Mouse (Mus musculus): Measurements from ENCODE around the gene Fhl5. TPM values are rescaled to one million over a fixed set of nuclear protein-coding genes. Genes with fewer than 3 reads are reported as not detected.
"Not testable (repeated sequence)": the region's sequence is repeated elsewhere in the genome, so short reads cannot be mapped to it uniquely, and the experiment has no call there.

The Fhl5 gene
- polyA plus RNA-seq, 1 experiment from 2014 or later = 0.25 TPM

DNA sequence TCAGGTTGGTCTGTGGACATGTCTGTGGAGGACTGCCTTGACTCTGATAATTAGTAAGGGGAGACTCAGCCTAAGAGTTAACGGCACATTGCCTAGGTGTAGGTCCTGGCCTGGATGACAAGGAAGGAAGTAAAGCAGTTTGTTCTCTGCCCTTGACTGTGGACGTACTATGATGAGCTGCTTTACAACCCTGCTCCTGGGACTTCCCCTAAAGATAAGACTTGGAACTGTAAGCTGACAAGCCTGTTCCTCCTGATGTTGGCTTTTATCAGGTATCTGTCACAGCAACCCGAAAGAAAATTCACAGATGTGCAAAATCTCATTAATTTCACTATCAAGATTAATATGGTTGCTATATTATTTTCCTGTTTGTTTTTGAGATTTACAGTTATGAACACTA, 24.5 kb upstream of the Fhl5 start:
- TF ChIP-seq EP300 (IDR thresholded peaks at IDR 0.05) = no peak
- TF ChIP-seq CTCF (IDR thresholded peaks at IDR 0.05) = no peak
- no peak for DNase-seq (ENCODE audit: low spot score)
- 89% methylated on average over 3 of the region's 3 CpGs for WGBS
- Histone ChIP-seq H3K4me1 (ENCODE audit: insufficient read depth, low read depth, low read length) (no peaks in the 10 kb centered on the region), H3K4me3 (ENCODE audit: low read depth, low read length) (no peak overlapping the region), H3K36me3 (ENCODE audit: insufficient read depth, low read length) (peaks cover 47% of the 10 kb centered on the region), H3K9ac (replicated peaks; ENCODE audit: low read depth) (no peak overlapping the region), H3K27ac (ENCODE audit: low read length) (no peak overlapping the region), H3K27me3 (replicated peaks; ENCODE audit: insufficient read depth, low read length) (no peaks in the 10 kb centered on the region), H3K9me3 (ENCODE audit: low read length) (no peaks in the 10 kb centered on the region), H3K4me2 (replicated peaks; ENCODE audit: low read depth, low read length) (no peak overlapping the region)
- ATAC-seq = no peak

DNA sequence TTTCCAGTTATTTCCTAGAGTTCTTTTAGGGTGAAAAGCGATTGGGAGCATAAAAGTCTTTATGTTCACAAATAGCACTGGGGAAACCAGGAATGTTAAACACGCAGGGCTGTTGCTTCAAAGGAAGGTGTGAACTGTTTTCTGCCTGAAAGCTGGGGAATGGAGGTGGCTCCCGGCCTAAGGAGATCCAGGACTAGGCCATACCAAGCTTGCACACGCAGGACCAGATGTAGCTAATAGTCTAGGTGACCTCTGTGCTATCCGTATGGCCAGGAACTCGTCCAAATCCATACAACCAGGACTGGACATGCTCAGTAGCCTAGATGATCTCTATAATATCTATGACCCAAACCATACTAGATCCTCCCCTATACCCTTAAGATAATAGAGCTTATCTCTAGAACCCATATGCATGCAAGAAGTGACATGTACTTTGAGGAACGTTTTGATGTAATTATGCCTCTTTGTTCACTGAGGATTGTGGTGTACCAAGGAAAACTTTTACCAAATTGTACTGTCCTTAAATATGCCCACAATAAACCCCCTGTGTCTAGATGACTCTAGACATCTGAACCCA, 15.2 kb upstream of the Fhl5 start:
- Histone ChIP-seq H3K4me3 (ENCODE audit: low read depth, low read length) (no peak overlapping the region), H3K27me3 (replicated peaks; ENCODE audit: insufficient read depth, low read length) (no peaks in the 10 kb centered on the region), H3K27ac (ENCODE audit: low read length) (no peak overlapping the region), H3K9me3 (ENCODE audit: low read length) (no peaks in the 10 kb centered on the region), H3K4me2 (replicated peaks; ENCODE audit: low read depth, low read length) (no peak overlapping the region), H3K36me3 (ENCODE audit: insufficient read depth, low read length) (peaks cover 26% of the 10 kb centered on the region), H3K9ac (replicated peaks; ENCODE audit: low read depth) (no peak overlapping the region), H3K4me1 (ENCODE audit: insufficient read depth, low read depth, low read length) (no peaks in the 10 kb centered on the region)
- ATAC-seq = no peak
- DNase-seq (ENCODE audit: low spot score) = no peak
- 95% methylated on average over 7 of the region's 7 CpGs for WGBS
- TF ChIP-seq EP300 (IDR thresholded peaks at IDR 0.05) (no peak), CTCF (IDR thresholded peaks at IDR 0.05) (no peak)

DNA sequence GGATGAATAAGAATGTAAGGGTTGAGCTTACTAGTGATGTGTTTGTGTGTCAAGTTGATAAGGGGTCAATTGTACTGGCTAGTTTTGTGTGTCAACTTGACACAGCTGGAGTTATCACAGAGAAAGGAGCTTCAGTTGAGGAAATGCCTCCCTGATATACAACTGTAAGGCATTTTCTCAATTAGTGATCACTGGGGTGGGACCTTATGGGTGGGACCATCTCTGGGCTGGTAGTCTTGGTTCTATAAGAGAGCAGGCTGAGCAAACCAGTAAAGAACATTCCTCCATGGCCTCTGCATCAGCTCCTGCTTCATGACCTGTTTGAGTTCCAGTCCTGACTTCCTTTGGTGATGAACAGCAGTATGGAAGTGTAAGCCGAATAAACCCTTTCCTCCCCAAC, 7.0 kb downstream of the Fhl5 start:
- not testable (repeated sequence) for ATAC-seq; H3K36me3 ChIP-seq (ENCODE audit: insufficient read depth, low read length); H3K27me3 ChIP-seq (replicated peaks; ENCODE audit: insufficient read depth, low read length); H3K9ac ChIP-seq (replicated peaks; ENCODE audit: low read depth); H3K4me1 ChIP-seq (ENCODE audit: insufficient read depth, low read depth, low read length); H3K27ac ChIP-seq (ENCODE audit: low read length); DNase-seq (ENCODE audit: low spot score); H3K9me3 ChIP-seq (ENCODE audit: low read length); H3K4me3 ChIP-seq (ENCODE audit: low read depth, low read length); H3K4me2 ChIP-seq (replicated peaks; ENCODE audit: low read depth, low read length)
- WGBS = no CpG with 5 or more reads among the region's 1 CpGs

DNA sequence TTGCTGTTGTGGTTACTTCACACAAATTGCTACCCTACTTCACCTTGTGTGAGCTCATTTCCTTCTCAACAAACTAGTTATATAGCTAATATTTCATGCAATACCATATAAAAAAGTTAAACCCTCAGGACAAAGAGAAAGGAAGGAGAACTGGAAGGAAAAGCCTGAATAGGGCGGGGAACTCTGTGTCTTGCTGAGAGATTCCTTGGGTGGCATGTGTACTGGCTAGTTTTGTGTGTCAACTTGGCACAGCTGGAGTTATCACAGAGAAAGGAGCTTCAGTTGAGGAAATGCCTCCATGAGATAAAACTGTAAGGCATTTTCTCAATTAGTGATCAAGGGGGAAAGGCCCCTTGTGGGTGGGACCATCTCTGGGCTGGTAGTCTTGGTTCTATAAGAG, 8.9 kb downstream of the Fhl5 start:
- WGBS = 85% methylated on average over 1 of the region's 1 CpGs
- not testable (repeated sequence) for H3K4me1 ChIP-seq (ENCODE audit: insufficient read depth, low read depth, low read length)

DNA sequence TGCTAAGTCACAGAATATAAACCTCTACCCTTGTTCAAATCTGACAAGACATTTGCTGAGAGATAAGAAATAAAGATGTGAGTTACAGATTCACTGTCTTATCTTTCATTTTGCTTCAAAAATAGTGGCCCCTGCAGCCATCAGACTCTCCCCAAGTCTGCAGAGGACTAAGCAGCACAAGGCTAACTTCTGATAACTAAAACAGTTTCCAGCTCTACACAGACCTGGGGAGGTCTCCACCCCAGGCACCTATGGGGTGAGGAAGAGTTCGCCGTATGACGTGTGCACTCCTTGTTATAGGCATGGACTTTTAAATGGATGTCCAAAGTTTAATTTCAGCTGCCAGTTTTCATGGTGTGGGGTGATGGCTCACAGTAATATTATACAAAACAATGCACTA, 10.1 kb downstream of the Fhl5 start:
- WGBS = 74% methylated on average over 3 of the region's 3 CpGs
- TF ChIP-seq EP300 (IDR thresholded peaks at IDR 0.05) = no peak
- no peak for TF ChIP-seq CTCF (IDR thresholded peaks at IDR 0.05)
- DNase-seq (ENCODE audit: low spot score) (no peak), ATAC-seq (no peak)
- no peak overlapping the region for H3K9ac ChIP-seq (replicated peaks; ENCODE audit: low read depth)
- no peak overlapping the region for H3K27ac ChIP-seq (ENCODE audit: low read length)
- no peak overlapping the region for H3K4me3 ChIP-seq (ENCODE audit: low read depth, low read length)
- H3K36me3 ChIP-seq (ENCODE audit: insufficient read depth, low read length) = no peaks in the 10 kb centered on the region
- H3K27me3 ChIP-seq (replicated peaks; ENCODE audit: insufficient read depth, low read length) = no peaks in the 10 kb centered on the region
- no peaks in the 10 kb centered on the region for H3K9me3 ChIP-seq (ENCODE audit: low read length)
- H3K4me2 ChIP-seq (replicated peaks; ENCODE audit: low read depth, low read length) = no peak overlapping the region
- H3K4me1 ChIP-seq (ENCODE audit: insufficient read depth, low read depth, low read length) = no peaks in the 10 kb centered on the region

More for the DNA sequence above, 8.9 kb downstream of the Fhl5 start:
- ATAC-seq; DNase-seq (ENCODE audit: low spot score); H3K27me3 ChIP-seq (replicated peaks; ENCODE audit: insufficient read depth, low read length); H3K4me3 ChIP-seq (ENCODE audit: low read depth, low read length); H3K9me3 ChIP-seq (ENCODE audit: low read length); H3K27ac ChIP-seq (ENCODE audit: low read length); H3K36me3 ChIP-seq (ENCODE audit: insufficient read depth, low read length); H3K4me2 ChIP-seq (replicated peaks; ENCODE audit: low read depth, low read length); H3K9ac ChIP-seq (replicated peaks; ENCODE audit: low read depth): not testable (repeated sequence)

DNA sequence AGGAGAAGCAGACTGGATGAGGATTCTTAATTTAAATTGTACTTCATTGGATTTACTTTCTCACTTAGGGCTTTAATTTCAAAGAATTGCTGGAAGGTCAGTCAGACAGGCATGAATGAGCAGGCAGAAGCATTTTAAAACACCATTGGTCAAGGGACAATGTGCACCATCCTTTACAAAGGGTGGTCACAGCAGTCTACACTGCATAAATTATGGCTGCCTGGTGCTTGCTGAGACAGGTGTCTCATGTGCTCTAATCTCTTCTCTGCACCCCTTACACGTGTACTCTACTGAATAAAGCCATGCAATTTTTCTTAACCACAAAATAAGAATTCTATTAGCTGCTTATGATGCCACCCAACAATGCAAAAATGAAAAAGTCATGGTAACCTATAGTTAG, 15.1 kb downstream of the Fhl5 start:
- ATAC-seq (no peak), DNase-seq (ENCODE audit: low spot score) (no peak)

DNA sequence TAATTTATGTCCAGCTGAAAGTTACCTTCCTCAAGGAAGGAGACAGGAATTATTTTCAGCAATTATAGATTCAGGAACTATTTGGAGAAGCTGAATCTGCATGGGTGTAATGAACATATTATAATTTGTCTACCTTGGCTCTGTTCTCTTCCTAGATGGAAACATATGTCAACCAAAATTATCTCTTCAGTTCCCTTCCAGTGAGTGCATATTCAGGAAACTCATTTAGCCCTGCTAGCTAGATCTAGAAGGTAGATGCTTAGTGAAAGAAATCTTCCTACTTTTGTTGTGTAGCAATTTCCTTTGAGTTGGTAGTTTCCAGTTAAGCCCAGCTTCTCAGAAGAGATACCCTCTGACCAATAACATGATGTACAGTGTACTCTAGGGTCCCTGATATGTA, 20.7 kb downstream of the Fhl5 start:
- Histone ChIP-seq H3K4me1 (ENCODE audit: insufficient read depth, low read depth, low read length) (no peaks in the 10 kb centered on the region), H3K9ac (replicated peaks; ENCODE audit: low read depth) (no peak overlapping the region), H3K27ac (ENCODE audit: low read length) (no peak overlapping the region), H3K9me3 (ENCODE audit: low read length) (no peaks in the 10 kb centered on the region), H3K27me3 (replicated peaks; ENCODE audit: insufficient read depth, low read length) (no peaks in the 10 kb centered on the region), H3K4me3 (ENCODE audit: low read depth, low read length) (no peak overlapping the region), H3K4me2 (replicated peaks; ENCODE audit: low read depth, low read length) (no peak overlapping the region), H3K36me3 (ENCODE audit: insufficient read depth, low read length) (no peaks in the 10 kb centered on the region)
- no peak for ATAC-seq
- no peak for DNase-seq (ENCODE audit: low spot score)
- no peak for TF ChIP-seq EP300 (IDR thresholded peaks at IDR 0.05)
- no peak for TF ChIP-seq CTCF (IDR thresholded peaks at IDR 0.05)

More for the DNA sequence above, 15.1 kb downstream of the Fhl5 start:
- Histone ChIP-seq H3K27ac (ENCODE audit: low read length) (no peak overlapping the region), H3K27me3 (replicated peaks; ENCODE audit: insufficient read depth, low read length) (no peaks in the 10 kb centered on the region), H3K4me1 (ENCODE audit: insufficient read depth, low read depth, low read length) (no peaks in the 10 kb centered on the region), H3K9ac (replicated peaks; ENCODE audit: low read depth) (no peak overlapping the region), H3K36me3 (ENCODE audit: insufficient read depth, low read length) (no peaks in the 10 kb centered on the region), H3K4me3 (ENCODE audit: low read depth, low read length) (no peak overlapping the region), H3K9me3 (ENCODE audit: low read length) (no peaks in the 10 kb centered on the region), H3K4me2 (replicated peaks; ENCODE audit: low read depth, low read length) (no peak overlapping the region)
- 28% methylated on average over 1 of the region's 1 CpGs for WGBS
- TF ChIP-seq EP300 (IDR thresholded peaks at IDR 0.05) = no peak
- TF ChIP-seq CTCF (IDR thresholded peaks at IDR 0.05) = no peak
